Mouse (Mus musculus) neural tube, embryonic 12.5 days (tissue): ENCODE measurements around the gene Hoxc9. TPM values are rescaled to one million over a fixed set of nuclear protein-coding genes. Genes with fewer than 3 reads are reported as not detected.

Experiments used
- ATAC-seq: fragments of 200-750 bp; cut with Nextera tagmentation; 2 replicates; pipeline ENCODE4 v1.8.0; 2017; ENCODE audit warnings: low read depth, mild to moderate bottlenecking, moderate TSS enrichment, moderate library complexity; ENCODE audit not compliant: low FRiP score
- H3K27ac ChIP-seq: fragments of 300-500 bp; sonication (generic); 2 replicates; pipeline ENCODE4 v1.5.1; 2016
- H3K27me3 ChIP-seq: fragments of 300-500 bp; sonication (generic); replicated peaks from 2 replicates; pipeline ENCODE4 v1.6.1; 2016; ENCODE audit warnings: mild to moderate bottlenecking
- H3K36me3 ChIP-seq: fragments of 300-500 bp; sonication (generic); 2 replicates; pipeline ENCODE4 v1.6.1; 2016; ENCODE audit warnings: mild to moderate bottlenecking
- H3K4me1 ChIP-seq: fragments of 300-500 bp; sonication (generic); 2 replicates; pipeline ENCODE4 v1.6.1; 2016
- H3K4me2 ChIP-seq: fragments of 300-500 bp; sonication (generic); replicated peaks from 2 replicates; pipeline ENCODE4 v1.6.1; 2016; ENCODE audit warnings: mild to moderate bottlenecking
- H3K4me3 ChIP-seq: fragments of 300-500 bp; sonication (generic); 2 replicates; pipeline ENCODE4 v1.5.1; 2016
- H3K9ac ChIP-seq: fragments of 300-500 bp; sonication (generic); 2 replicates; pipeline ENCODE4 v1.6.1; 2016; ENCODE audit warnings: mild to moderate bottlenecking
- H3K9me3 ChIP-seq: fragments of 300-500 bp; sonication (generic); 2 replicates; pipeline ENCODE4 v1.6.1; 2016; ENCODE audit warnings: mild to moderate bottlenecking
- WGBS: fragments of 180-500 bp; shearing (Covaris S2); methylation state at CpG from one replicate; pipeline ENCODE4 v1.1.7; 2016; 5-methylcytosine and 5-hydroxymethylcytosine counted together
- polyA plus RNA-seq: library from polyadenylated mRNA; unstranded; fragments of >200 nt; fragmentation: Nextera tagmentation; extraction: Ambion mirVana; gene quantifications from 2 replicates; pipeline ENCODE4 v1.2.1, GENCODE M21; 2016

The Hoxc9 gene
- polyA plus RNA-seq, 1 experiment from 2014 or later = 47.4 TPM

DNA sequence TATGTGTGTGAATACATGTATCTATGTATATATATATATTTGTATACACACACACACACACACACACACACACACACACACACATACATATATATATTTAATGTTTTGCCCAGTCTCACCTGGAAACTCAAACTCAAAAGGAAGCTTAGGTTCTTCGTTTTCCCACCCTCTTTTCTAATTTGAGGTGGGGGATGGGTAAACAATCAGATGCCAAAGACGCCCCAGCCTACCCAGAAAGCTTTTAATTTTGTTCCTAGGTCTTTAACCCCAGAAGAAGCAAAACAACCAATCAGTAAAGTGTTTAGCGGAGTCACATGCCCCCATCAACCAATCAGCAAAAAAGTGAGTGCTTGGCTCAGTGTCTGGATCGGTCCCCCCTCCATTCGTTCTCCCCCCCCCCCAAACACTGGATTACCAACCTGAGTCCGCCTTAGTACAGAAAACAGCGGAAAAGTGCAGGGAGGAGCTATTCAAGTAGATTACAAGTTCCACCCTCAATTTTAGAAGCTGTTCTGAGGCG lies 44.7 kb downstream of the Hoxc9 start:
- ATAC-seq = no peak
- H3K4me1 ChIP-seq = peaks cover 88% of the 10 kb centered on the region
- no peak overlapping the region for H3K27ac ChIP-seq
- peak overlapping the region; percentile 58 for H3K9ac ChIP-seq
- 4% methylated on average over 8 of the region's 8 CpGs for WGBS
- H3K36me3 ChIP-seq = no peaks in the 10 kb centered on the region
- peak overlapping the region; percentile 86 for H3K4me2 ChIP-seq
- H3K27me3 ChIP-seq = no peaks in the 10 kb centered on the region
- H3K9me3 ChIP-seq = no peaks in the 10 kb centered on the region
- H3K4me3 ChIP-seq = peak overlapping the region; percentile 33

- ATAC-seq = no peak
- peak overlapping the region; percentile 33 for H3K4me3 ChIP-seq
- no peak overlapping the region for H3K27ac ChIP-seq
- no peaks in the 10 kb centered on the region for H3K9me3 ChIP-seq
- H3K36me3 ChIP-seq = no peaks in the 10 kb centered on the region
- peak overlapping the region; percentile 58 for H3K9ac ChIP-seq
- H3K27me3 ChIP-seq = no peaks in the 10 kb centered on the region
- H3K4me2 ChIP-seq = peak overlapping the region; percentile 86
- H3K4me1 ChIP-seq = peaks cover 88% of the 10 kb centered on the region
- WGBS = 8% methylated on average over 8 of the region's 8 CpGs
Measured at GRCm38 (mm10) chr15:103021544-103021943, 45.3 kb downstream of the Hoxc9 start.

GRCm38 (mm10) chr15:103024131-103024530 lies 47.9 kb downstream of the Hoxc9 start:
- WGBS = 0% methylated on average over 2 of the region's 2 CpGs
- Histone ChIP-seq H3K9ac (peak overlapping the region; percentile 99; the same call in 1 of the 2 replicates), H3K4me3 (no peak overlapping the region), H3K4me1 (peaks cover 88% of the 10 kb centered on the region), H3K27me3 (no peaks in the 10 kb centered on the region), H3K9me3 (no peaks in the 10 kb centered on the region), H3K4me2 (peak overlapping the region; percentile 86), H3K36me3 (no peaks in the 10 kb centered on the region), H3K27ac (0 out of 2 replicates have a peak overlapping the region, but pooled peaks have one; percentile 51)
- ATAC-seq = no peak

DNA sequence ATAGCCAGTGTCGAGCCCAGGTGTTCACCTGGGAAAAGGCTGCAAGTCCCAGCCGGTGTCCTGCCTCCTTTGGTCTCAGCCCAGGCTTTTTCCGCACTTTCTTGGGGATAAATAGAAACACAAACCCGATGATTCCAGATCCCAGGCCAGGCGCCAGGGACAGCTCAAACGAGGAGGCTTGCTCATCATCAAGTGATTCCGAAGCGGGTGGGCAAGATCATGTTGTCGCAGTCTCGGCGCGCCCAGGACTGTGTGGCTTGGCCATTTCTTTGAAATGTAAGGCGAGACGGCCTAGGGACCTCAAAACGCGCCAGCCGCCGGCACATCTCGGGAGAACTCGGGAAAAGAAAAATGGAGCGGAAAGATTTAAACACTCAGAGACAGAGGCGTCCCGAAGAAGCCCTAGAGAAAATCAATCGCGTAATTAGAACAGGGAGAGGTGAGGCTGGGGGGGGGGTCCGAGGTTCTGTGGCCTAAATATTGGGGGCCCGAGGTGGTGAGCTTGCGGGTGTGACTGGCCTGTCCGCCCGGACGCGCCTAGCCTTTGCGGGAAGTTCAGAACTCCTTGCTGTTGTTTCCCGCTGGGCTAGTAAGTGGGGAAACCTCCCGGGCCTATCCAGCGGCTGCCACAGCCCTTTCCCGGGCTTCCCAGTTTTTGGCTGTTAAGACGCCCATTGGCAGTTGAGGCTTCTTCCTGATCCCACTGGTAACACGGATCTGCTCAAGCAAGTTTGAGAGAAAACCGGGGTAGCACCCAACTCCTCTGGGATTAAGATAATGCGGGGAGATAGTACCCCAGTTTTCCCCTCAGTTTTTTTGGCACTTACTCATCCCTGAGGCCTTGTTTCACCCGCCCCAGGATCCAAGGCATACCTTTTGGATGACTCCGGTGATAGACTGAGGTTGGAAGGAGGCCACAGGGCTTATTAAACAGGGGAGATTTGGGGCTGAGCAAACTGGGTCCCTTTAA lies 51.3 kb downstream of the Hoxc9 start:
- H3K4me1 ChIP-seq = peaks cover 87% of the 10 kb centered on the region
- ATAC-seq = no peak
- peak overlapping the region; percentile 86 for H3K4me2 ChIP-seq

DNA sequence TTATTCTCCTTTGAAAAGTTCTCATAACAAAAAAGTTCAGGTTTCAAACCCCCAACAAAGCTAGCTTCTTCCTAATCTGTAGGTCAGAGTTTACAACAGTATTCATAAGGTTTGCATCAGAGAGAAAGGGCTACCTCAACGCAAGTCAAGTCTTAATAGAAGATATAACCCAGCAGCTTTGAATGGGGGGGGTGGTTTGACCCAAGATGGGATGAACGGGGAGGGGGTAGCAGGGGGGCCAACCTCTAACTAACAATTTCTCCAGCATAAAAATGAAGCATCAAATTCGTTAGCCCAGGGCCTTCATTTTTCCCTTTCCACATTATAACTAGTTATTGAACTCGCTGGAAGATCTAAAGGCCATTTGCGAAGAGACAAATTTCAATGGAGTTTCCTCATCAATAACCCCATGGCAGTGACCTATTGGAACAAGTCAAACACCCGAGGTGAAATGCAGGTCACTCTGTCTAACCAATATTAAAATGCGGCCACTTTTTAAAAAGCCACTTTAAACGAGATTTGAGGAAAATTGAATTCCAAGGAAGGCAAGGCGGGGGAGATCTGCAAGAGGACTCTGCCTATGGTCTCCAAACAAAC lies 52.8 kb downstream of the Hoxc9 start:
- H3K36me3 ChIP-seq = no peaks in the 10 kb centered on the region
- H3K4me1 ChIP-seq = peaks cover 88% of the 10 kb centered on the region
- H3K9ac ChIP-seq = peak overlapping the region; percentile 99
- H3K9me3 ChIP-seq = no peaks in the 10 kb centered on the region
- WGBS = 8% methylated on average over 9 of the region's 9 CpGs
- no peak for ATAC-seq
- peak overlapping the region; percentile 86 for H3K4me2 ChIP-seq
- H3K27ac ChIP-seq = peak overlapping the region; percentile 94
- H3K27me3 ChIP-seq = no peaks in the 10 kb centered on the region
- H3K4me3 ChIP-seq = no peak overlapping the region

More for the DNA sequence above, 51.3 kb downstream of the Hoxc9 start:
- Histone ChIP-seq H3K4me3 (peak overlapping the region; percentile 52), H3K27me3 (no peaks in the 10 kb centered on the region), H3K36me3 (no peaks in the 10 kb centered on the region), H3K9me3 (no peaks in the 10 kb centered on the region), H3K9ac (peak overlapping the region; percentile 99), H3K27ac (peak overlapping the region; percentile 94)
- 1% methylated on average over 43 of the region's 43 CpGs for WGBS

DNA sequence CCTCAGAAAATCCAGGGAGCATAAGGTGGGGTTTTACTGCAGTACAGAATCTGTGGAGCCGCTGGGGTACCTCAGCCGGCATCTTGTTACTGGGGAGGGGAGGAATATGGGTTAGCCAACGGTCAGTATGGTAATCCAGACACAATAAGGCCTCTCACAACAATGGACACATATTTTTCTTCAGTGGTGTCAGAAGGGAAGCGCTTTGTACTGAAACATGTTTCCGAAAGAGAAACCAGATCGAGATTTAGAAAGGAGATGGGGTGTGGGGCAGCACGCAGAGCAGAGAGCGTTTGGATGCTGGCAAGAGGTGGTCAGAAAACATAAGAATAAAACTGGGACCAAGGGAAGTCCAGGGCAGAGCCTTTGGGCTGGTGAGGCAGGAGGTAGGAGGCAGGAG lies 53.9 kb downstream of the Hoxc9 start:
- peak overlapping the region; percentile 94 for H3K27ac ChIP-seq
- peak overlapping the region; percentile 86 for H3K4me2 ChIP-seq
- WGBS = 4% methylated on average over 8 of the region's 8 CpGs
- H3K9ac ChIP-seq = peak overlapping the region; percentile 99
- peaks cover 87% of the 10 kb centered on the region for H3K4me1 ChIP-seq
- H3K4me3 ChIP-seq = peak overlapping the region; percentile 22
- H3K36me3 ChIP-seq = no peaks in the 10 kb centered on the region
- no peaks in the 10 kb centered on the region for H3K27me3 ChIP-seq
- H3K9me3 ChIP-seq = no peaks in the 10 kb centered on the region
- ATAC-seq = no peak

- Histone ChIP-seq H3K9me3 (no peaks in the 10 kb centered on the region), H3K9ac (peak overlapping the region; percentile 88), H3K36me3 (no peaks in the 10 kb centered on the region), H3K4me1 (peaks cover 85% of the 10 kb centered on the region), H3K27ac (peak overlapping the region; percentile 91), H3K4me2 (peak overlapping the region; percentile 86), H3K27me3 (no peaks in the 10 kb centered on the region), H3K4me3 (peak overlapping the region; percentile 21; the same call in 1 of the 2 replicates)
- WGBS = 0% methylated on average over 3 of the region's 3 CpGs
- no peak for ATAC-seq
Measured at GRCm38 (mm10) chr15:103032167-103032566, 55.9 kb downstream of the Hoxc9 start.

GRCm38 (mm10) chr15:103032646-103033575 lies 56.7 kb downstream of the Hoxc9 start:
- Histone ChIP-seq H3K9me3 (no peaks in the 10 kb centered on the region), H3K4me3 (peak overlapping the region; percentile 21; the same call in 1 of the 2 replicates), H3K27ac (peak overlapping the region; percentile 91), H3K36me3 (no peaks in the 10 kb centered on the region), H3K27me3 (no peaks in the 10 kb centered on the region), H3K9ac (peak overlapping the region; percentile 88), H3K4me1 (peaks cover 85% of the 10 kb centered on the region), H3K4me2 (peak overlapping the region; percentile 86)
- WGBS = under 1% methylated on average over 26 of the region's 26 CpGs
- ATAC-seq = peak; percentile 42; the same call in 1 of the 2 replicates

GRCm38 (mm10) chr15:103034043-103034806 lies 58.0 kb downstream of the Hoxc9 start:
- H3K36me3 ChIP-seq = no peaks in the 10 kb centered on the region
- peak; percentile 22; the same call in 1 of the 2 replicates for ATAC-seq
- H3K9ac ChIP-seq = peak overlapping the region; percentile 88
- peak overlapping the region; percentile 51 for H3K4me3 ChIP-seq
- 2% methylated on average over 24 of the region's 24 CpGs for WGBS
- no peaks in the 10 kb centered on the region for H3K9me3 ChIP-seq
- H3K4me2 ChIP-seq = peak overlapping the region; percentile 86
- H3K4me1 ChIP-seq = peaks cover 85% of the 10 kb centered on the region
- no peaks in the 10 kb centered on the region for H3K27me3 ChIP-seq
- peak overlapping the region; percentile 98 for H3K27ac ChIP-seq
